Comparison of ENCODE assay signal across 27 mouse cellular contexts in the genomic region with DNA sequence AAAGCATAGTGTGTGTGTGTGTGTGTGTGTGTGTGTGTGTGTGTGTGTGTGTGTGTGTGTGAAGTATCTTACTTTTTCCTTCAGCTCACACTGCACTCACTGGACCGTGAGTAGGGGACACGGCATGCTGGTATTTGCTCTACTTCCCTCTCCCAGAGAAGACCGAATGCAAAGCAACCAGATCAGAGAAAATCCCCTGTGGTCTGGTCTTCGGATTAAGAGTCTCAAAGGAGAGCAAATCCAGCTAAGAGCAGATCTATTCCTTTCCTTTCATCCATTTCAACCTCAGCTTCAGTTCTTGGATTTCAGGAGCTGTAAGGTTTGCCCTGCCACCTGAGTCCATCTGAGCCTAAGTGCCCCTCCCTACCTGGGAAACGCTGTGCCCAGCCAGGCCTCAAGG. TPM values are rescaled to one million over a fixed set of nuclear protein-coding genes. Genes with fewer than 3 reads are reported as not detected.
DNase-seq lines count a peak whose midpoint lies in the region; ATAC-seq and TF ChIP-seq lines count a peak whose summit lies in the region.
"Had no signal": no experiment of that assay in that cellular context is flagged by ENCODE, and none has a peak within 500 bp of the region (broad histone marks: within the 10 kb centered on the region; RNA-seq: fewer than 3 reads in every experiment).

No protein-coding gene starts in this region.

- TF ChIP-seq POLR2A in bone marrow, adult 2 months (IDR thresholded peaks at IDR 0.05; ENCODE audit: borderline replicate concordance, control insufficient read depth, low read depth, low read length) = no peak

- peak overlapping the region; percentile 2; the same call in 1 of the 2 replicates for H3K27ac ChIP-seq in liver, embryonic 14.5 days
- H3K27ac ChIP-seq in liver, embryonic 11.5 days (ENCODE audit: low read depth, low read length) = no peak overlapping the region; the same call in 1 of the 2 replicates
- peak overlapping the region; percentile 64 for H3K27ac ChIP-seq in bone marrow, adult 2 months (ENCODE audit: control insufficient read depth, insufficient read depth, low read depth, low read length, poor library complexity)
- H3K27ac ChIP-seq in lung, postnatal 0 days (ENCODE audit: low read length) = no peak overlapping the region
- H3K27ac ChIP-seq: forebrain, embryonic 13.5 days; heart, embryonic 10.5 days; hindbrain, embryonic 15.5 days; intestine, embryonic 15.5 days; limb, embryonic 10.5 days; midbrain, embryonic 12.5 days; neural tube, embryonic 12.5 days had no signal

- no peaks in the 10 kb centered on the region for H3K36me3 ChIP-seq in liver, embryonic 14.5 days (replicated peaks; ENCODE audit: control insufficient read depth, insufficient read depth, low read depth)
- H3K36me3 ChIP-seq in liver, embryonic 11.5 days (ENCODE audit: control insufficient read depth, insufficient read depth, low read length) = no peaks in the 10 kb centered on the region
- H3K36me3 ChIP-seq in lung, postnatal 0 days (ENCODE audit: insufficient read depth, low read length) = no peaks in the 10 kb centered on the region
- H3K36me3 ChIP-seq: heart, embryonic 10.5 days; hindbrain, embryonic 15.5 days; intestine, embryonic 15.5 days; limb, embryonic 10.5 days; midbrain, embryonic 12.5 days; neural tube, embryonic 12.5 days had no signal

- H3K9me3 ChIP-seq in liver, embryonic 14.5 days (ENCODE audit: control insufficient read depth, low read length) = no peaks in the 10 kb centered on the region
- H3K9me3 ChIP-seq in liver, embryonic 11.5 days (ENCODE audit: control insufficient read depth, low read length) = no peaks in the 10 kb centered on the region
- H3K9me3 ChIP-seq in lung, postnatal 0 days (ENCODE audit: low read length) = no peaks in the 10 kb centered on the region
- H3K9me3 ChIP-seq: forebrain, embryonic 13.5 days; heart, embryonic 10.5 days; hindbrain, embryonic 15.5 days; intestine, embryonic 15.5 days; limb, embryonic 10.5 days; midbrain, embryonic 12.5 days; neural tube, embryonic 12.5 days had no signal

- H3K4me3 ChIP-seq in liver, embryonic 14.5 days (ENCODE audit: insufficient read depth in 1 of 2, low read depth in 2 of 2, low read length in 2 of 2) = no peak overlapping the region
- H3K4me3 ChIP-seq in liver, embryonic 11.5 days (ENCODE audit: low read depth, low read length) = no peak overlapping the region
- H3K4me3 ChIP-seq in bone marrow, adult 2 months (replicated peaks; ENCODE audit: control insufficient read depth, low read depth, low read length) = no peak overlapping the region
- no peak overlapping the region for H3K4me3 ChIP-seq in lung, postnatal 0 days (ENCODE audit: low read depth, low read length)
- H3K4me3 ChIP-seq: forebrain, embryonic 13.5 days; heart, embryonic 10.5 days; hindbrain, embryonic 15.5 days; intestine, embryonic 15.5 days; limb, embryonic 10.5 days; midbrain, embryonic 12.5 days; neural tube, embryonic 12.5 days had no signal

- no peak overlapping the region for H3K9ac ChIP-seq in liver, embryonic 14.5 days (replicated peaks)
- no peak overlapping the region for H3K9ac ChIP-seq in liver, embryonic 11.5 days (ENCODE audit: low read depth, low read length)
- no peak overlapping the region for H3K9ac ChIP-seq in lung, postnatal 0 days (replicated peaks; ENCODE audit: low read depth)
- H3K9ac ChIP-seq: forebrain, embryonic 13.5 days; hindbrain, embryonic 15.5 days; intestine, embryonic 15.5 days; midbrain, embryonic 12.5 days; neural tube, embryonic 12.5 days had no signal

- no peak for DNase-seq in liver, embryonic 14.5 days (ENCODE audit: low read depth in 3 of 3, low spot score in 3 of 3)
- DNase-seq in liver, embryonic 11.5 days (ENCODE audit: low spot score) = no peak
- peak; percentile 62 to 68 for DNase-seq in B cell, adult 2 months
- peak; percentile 57 for DNase-seq in retina, postnatal 1 day
- no peak for DNase-seq in kidney, adult 11 months
- DNase-seq in lung, postnatal 0 days (ENCODE audit: low spot score) = no peak
- DNase-seq: adrenal gland, postnatal 36 days; cerebellum, adult 11-12 months; cerebellum, postnatal 10 days; heart, postnatal 4 days; kidney, adult 9 months; kidney, postnatal 14 days; lung, postnatal 10 days; right cerebral cortex, postnatal 14 days; thymus, adult 18-20 months; thymus, postnatal 36 days had no signal

- H3K4me2 ChIP-seq in liver, embryonic 14.5 days (ENCODE audit: low read depth) = no peak overlapping the region
- H3K4me2 ChIP-seq in liver, embryonic 11.5 days = no peak overlapping the region
- no peak overlapping the region for H3K4me2 ChIP-seq in lung, postnatal 0 days (replicated peaks; ENCODE audit: low read depth, low read length)
- H3K4me2 ChIP-seq: forebrain, embryonic 13.5 days; hindbrain, embryonic 15.5 days; intestine, embryonic 15.5 days; midbrain, embryonic 12.5 days; neural tube, embryonic 12.5 days had no signal

- peaks cover 17 to 20% of the 10 kb centered on the region in 2 experiments for H3K4me1 ChIP-seq in liver, embryonic 14.5 days (replicated peaks; ENCODE audit: control insufficient read depth in 2 of 2, insufficient read depth in 2 of 2, low read length in 1 of 2)
- H3K4me1 ChIP-seq in liver, embryonic 11.5 days (replicated peaks; ENCODE audit: control insufficient read depth, insufficient read depth, low read length) = 0 out of 2 replicates have a peak, but pooled peaks cover 3% of the 10 kb centered on the region
- peaks cover 4% of the 10 kb centered on the region; the same call in 1 of the 2 replicates for H3K4me1 ChIP-seq in bone marrow, adult 2 months (ENCODE audit: control insufficient read depth, insufficient read depth, low read length)
- no peaks in the 10 kb centered on the region for H3K4me1 ChIP-seq in lung, postnatal 0 days (ENCODE audit: insufficient read depth, low read depth, low read length)
- H3K4me1 ChIP-seq: forebrain, embryonic 13.5 days; heart, embryonic 10.5 days; hindbrain, embryonic 15.5 days; intestine, embryonic 15.5 days; limb, embryonic 10.5 days; midbrain, embryonic 12.5 days; neural tube, embryonic 12.5 days had no signal

- WGBS in liver, embryonic 14.5 days (ENCODE audit: insufficient replicate concordance) = 65% methylated on average over 5 of the region's 5 CpGs
- 67% methylated on average over 5 of the region's 5 CpGs for WGBS in liver, embryonic 11.5 days
- 61% methylated on average over 5 of the region's 5 CpGs for WGBS in bone marrow, adult 2 months
- 42% methylated on average over 5 of the region's 5 CpGs for WGBS in lung, postnatal 0 days

- H3K27me3 ChIP-seq in liver, embryonic 14.5 days (ENCODE audit: control insufficient read depth, insufficient read depth, low read length) = no peaks in the 10 kb centered on the region
- H3K27me3 ChIP-seq in liver, embryonic 11.5 days (replicated peaks; ENCODE audit: control insufficient read depth, insufficient read depth, low read length) = no peaks in the 10 kb centered on the region
- H3K27me3 ChIP-seq in lung, postnatal 0 days (replicated peaks; ENCODE audit: insufficient read depth, low read length) = no peaks in the 10 kb centered on the region
- H3K27me3 ChIP-seq: forebrain, embryonic 13.5 days; hindbrain, embryonic 15.5 days; intestine, embryonic 15.5 days; midbrain, embryonic 12.5 days; neural tube, embryonic 12.5 days had no signal

- no peak for TF ChIP-seq CTCF in liver, embryonic 14.5 days (IDR thresholded peaks at IDR 0.05; ENCODE audit: low read depth)
- TF ChIP-seq CTCF in bone marrow, adult 2 months (IDR thresholded peaks at IDR 0.05; ENCODE audit: control insufficient read depth, insufficient read depth, low read length) = no peak
- no peak for TF ChIP-seq CTCF in lung, postnatal 0 days (IDR thresholded peaks at IDR 0.05)

- no peak for TF ChIP-seq EP300 in liver, embryonic 14.5 days (IDR thresholded peaks at IDR 0.05; ENCODE audit: low read depth)
- no peak for TF ChIP-seq EP300 in lung, postnatal 0 days (IDR thresholded peaks at IDR 0.05)

- no peak for ATAC-seq in liver, embryonic 14.5 days (ENCODE audit: insufficient read depth)
- ATAC-seq in liver, embryonic 11.5 days (replicated peaks; ENCODE audit: low FRiP score) = no peak
- no peak for ATAC-seq in lung, postnatal 0 days
- ATAC-seq: forebrain, embryonic 13.5 days had no signal

RNA-seq across cellular contexts. Expression of gene Blnk, which starts 16.3 kb away (rescaled TPM):
- 0.42 and 0.45 TPM in 2 replicates for polyA plus RNA-seq in liver, embryonic 14.5 days (2012; rRNA removed)
- 0.71 and 0.72 TPM in 2 replicates for polyA plus RNA-seq in liver, embryonic 14.5 days (2014; fragmentation: Nextera tagmentation; extraction: Ambion mirVana)
- 0.26 and 0.31 TPM in 2 replicates for polyA plus RNA-seq in liver, embryonic 11.5 days (2014; fragmentation: Nextera tagmentation; extraction: Ambion mirVana)
- polyA plus RNA-seq in bone marrow, adult 2 months (2011; ENCODE audit: insufficient read depth, insufficient read length, low replicate concordance, missing spikeins) = 15.9 and 32.9 TPM in 2 replicates
- 0.58 TPM in 2 replicates for polyA plus RNA-seq in lung, postnatal 0 days (2015; fragmentation: Nextera tagmentation; extraction: Ambion mirVana)

RNA-seq across cellular contexts. Expression of gene Dntt, which starts 51.0 kb away (rescaled TPM):
- polyA plus RNA-seq in liver, embryonic 14.5 days (2012; rRNA removed) = 0.03 TPM in 1 of 2 replicates, not detected in the other
- 0.09 TPM in 1 of 2 replicates, not detected in the other for polyA plus RNA-seq in liver, embryonic 14.5 days (2014; fragmentation: Nextera tagmentation; extraction: Ambion mirVana)
- 0.09 TPM in 1 of 2 replicates, not detected in the other for polyA plus RNA-seq in liver, embryonic 11.5 days (2014; fragmentation: Nextera tagmentation; extraction: Ambion mirVana)
- 5.5 and 9.1 TPM in 2 replicates for polyA plus RNA-seq in bone marrow, adult 2 months (2011; ENCODE audit: insufficient read depth, insufficient read length, low replicate concordance, missing spikeins)
- polyA plus RNA-seq in lung, postnatal 0 days (2015; fragmentation: Nextera tagmentation; extraction: Ambion mirVana) = not detected in 2 replicates
- polyA plus RNA-seq: cortical plate, adult 2 months; embryonic facial prominence, embryonic 11.5 days; hindbrain, embryonic 15.5 days; intestine, embryonic 15.5 days; limb, embryonic 10.5 days; stomach, embryonic 16.5 days had no signal

Comparison
In these comparisons a context has a peak if more than half of its experiments do, and no peak if none do; other contexts are left out.
1. H3K27ac ChIP-seq: peak in liver, embryonic 14.5 days (single experiment) and bone marrow, adult 2 months (single experiment); none in liver, embryonic 11.5 days (single experiment) and lung, postnatal 0 days (single experiment).
2. DNase-seq: peak in B cell, adult 2 months (2 of 2) and retina, postnatal 1 day (single experiment); none in liver, embryonic 14.5 days (0 of 3), liver, embryonic 11.5 days (single experiment), kidney, adult 11 months (single experiment) and lung, postnatal 0 days (single experiment).